Mouse (Mus musculus) erythroblast, adult 5-6 weeks (primary cell): Measurements from ENCODE around the gene Eif4e3. TPM values are rescaled to one million over a fixed set of nuclear protein-coding genes. Genes with fewer than 3 reads are reported as not detected.

Experiments
- ATAC-seq: replicated peaks from 2 replicates; pipeline ENCODE4 v1.8.0; 2016; ENCODE audit warnings: moderate number of reproducible peaks, mild to moderate bottlenecking, moderate TSS enrichment, inconsistent platforms; ENCODE audit not compliant: poor library complexity, low FRiP score, severe bottlenecking
- total RNA-seq, 2 experiments: library from RNA; stranded (forward) in 1 of 2; stranded (reverse) in 1 of 2; fragments of 150-400 nt in 1 of 2; fragments of 200-764, 138-1000 nt in 1 of 2; gene quantifications; 2 replicates each; pipeline versions ENCODE4 v1.2.3 to v1.2.4; 2015 to 2017; ENCODE audit warnings: low replicate concordance in 2 of 2

Eif4e3 gene
- total RNA-seq, 2 experiments from 2014 or later, result 4.3 to 6.1 TPM

GRCm38 (mm10) chr6:99667290-99667689 is 719 bp upstream of the Eif4e3 start:
- no peak for ATAC-seq

- no peak for ATAC-seq
Measured at GRCm38 (mm10) chr6:99665457-99666317, 884 bp downstream of the Eif4e3 start.

GRCm38 (mm10) chr6:99663232-99663631 is 3.3 kb downstream of the Eif4e3 start:
- ATAC-seq, result no peak

GRCm38 (mm10) chr6:99660443-99660842 is 6.1 kb downstream of the Eif4e3 start:
- ATAC-seq, result no peak

GRCm38 (mm10) chr6:99658586-99658985 is 8.0 kb downstream of the Eif4e3 start:
- ATAC-seq, result no peak

GRCm38 (mm10) chr6:99656088-99656487 is 10.5 kb downstream of the Eif4e3 start:
- ATAC-seq, result no peak

GRCm38 (mm10) chr6:99655488-99655887 is 11.1 kb downstream of the Eif4e3 start:
- ATAC-seq, result no peak

GRCm38 (mm10) chr6:99654343-99654742 is 12.2 kb downstream of the Eif4e3 start:
- no peak for ATAC-seq

GRCm38 (mm10) chr6:99652341-99652740 is 14.2 kb downstream of the Eif4e3 start:
- ATAC-seq, result no peak

- no peak for ATAC-seq
Measured at GRCm38 (mm10) chr6:99649307-99649706, 17.3 kb downstream of the Eif4e3 start.

GRCm38 (mm10) chr6:99646344-99646743 is 20.2 kb downstream of the Eif4e3 start:
- no peak for ATAC-seq

GRCm38 (mm10) chr6:99644876-99645275 is 21.7 kb downstream of the Eif4e3 start:
- ATAC-seq, result no peak

GRCm38 (mm10) chr6:99644386-99644785 is 22.2 kb downstream of the Eif4e3 start:
- no peak for ATAC-seq

- ATAC-seq, result no peak
Measured at GRCm38 (mm10) chr6:99643439-99644199, 23.0 kb downstream of the Eif4e3 start.

- ATAC-seq, result no peak
Measured at GRCm38 (mm10) chr6:99637456-99637855, 29.1 kb downstream of the Eif4e3 start.

- no peak for ATAC-seq
Measured at GRCm38 (mm10) chr6:99636801-99637200, 29.8 kb downstream of the Eif4e3 start.

- no peak for ATAC-seq
Measured at GRCm38 (mm10) chr6:99636121-99636520, 30.4 kb downstream of the Eif4e3 start.

GRCm38 (mm10) chr6:99632121-99632980 is 34.2 kb downstream of the Eif4e3 start:
- ATAC-seq, result no peak

- ATAC-seq, result no peak
Measured at GRCm38 (mm10) chr6:99631637-99632036, 34.9 kb downstream of the Eif4e3 start.
